Mouse (Mus musculus) lung, adult 2 months (tissue): Measurements from ENCODE around the gene Adra2a. TPM values are rescaled to one million over a fixed set of nuclear protein-coding genes. Genes with fewer than 3 reads are reported as not detected.

Experiments used
- DNase-seq: peaks from one replicate; pipeline ENCODE4 v3.0.0; 2022
- H3K4me1 ChIP-seq: fragments of 200-500 bp; 2 replicates; pipeline ENCODE4 v1.6.1; 2011; ENCODE audit warnings: low read length; ENCODE audit not compliant: control insufficient read depth, insufficient read depth
- H3K4me3 ChIP-seq: fragments of 200-500 bp; replicated peaks from 2 replicates; pipeline ENCODE3; 2011; ENCODE audit warnings: low read depth, mild to moderate bottlenecking, control low read depth, low read length; ENCODE audit errors: extremely low read depth
- CTCF ChIP-seq: fragments of 200-500 bp; IDR thresholded peaks from 2 replicates; pipeline ENCODE4 v1.5.1; 2011; ENCODE audit warnings: mild to moderate bottlenecking, low read length, control low read depth; ENCODE audit not compliant: insufficient read depth
- POLR2A ChIP-seq: fragments of 200-500 bp; IDR thresholded peaks from 2 replicates; pipeline ENCODE4 v1.6.1; 2011; ENCODE audit warnings: low read depth, mild to moderate bottlenecking, control low read depth, low read length, borderline replicate concordance; ENCODE audit errors: extremely low read depth
- WGBS: fragments of 180-500 bp; shearing (Covaris S2); methylation state at CpG from one replicate; pipeline ENCODE4 v1.1.7; 2018; 5-methylcytosine and 5-hydroxymethylcytosine counted together
- polyA plus RNA-seq: library from polyadenylated mRNA; depleted of rRNA; stranded (reverse); fragments of >200 nt; gene quantifications from 2 replicates; pipeline ENCODE4 v1.2.3, GENCODE M21; 2012

Adra2a gene
- polyA plus RNA-seq, 1 experiment = 1.6 TPM

DNA sequence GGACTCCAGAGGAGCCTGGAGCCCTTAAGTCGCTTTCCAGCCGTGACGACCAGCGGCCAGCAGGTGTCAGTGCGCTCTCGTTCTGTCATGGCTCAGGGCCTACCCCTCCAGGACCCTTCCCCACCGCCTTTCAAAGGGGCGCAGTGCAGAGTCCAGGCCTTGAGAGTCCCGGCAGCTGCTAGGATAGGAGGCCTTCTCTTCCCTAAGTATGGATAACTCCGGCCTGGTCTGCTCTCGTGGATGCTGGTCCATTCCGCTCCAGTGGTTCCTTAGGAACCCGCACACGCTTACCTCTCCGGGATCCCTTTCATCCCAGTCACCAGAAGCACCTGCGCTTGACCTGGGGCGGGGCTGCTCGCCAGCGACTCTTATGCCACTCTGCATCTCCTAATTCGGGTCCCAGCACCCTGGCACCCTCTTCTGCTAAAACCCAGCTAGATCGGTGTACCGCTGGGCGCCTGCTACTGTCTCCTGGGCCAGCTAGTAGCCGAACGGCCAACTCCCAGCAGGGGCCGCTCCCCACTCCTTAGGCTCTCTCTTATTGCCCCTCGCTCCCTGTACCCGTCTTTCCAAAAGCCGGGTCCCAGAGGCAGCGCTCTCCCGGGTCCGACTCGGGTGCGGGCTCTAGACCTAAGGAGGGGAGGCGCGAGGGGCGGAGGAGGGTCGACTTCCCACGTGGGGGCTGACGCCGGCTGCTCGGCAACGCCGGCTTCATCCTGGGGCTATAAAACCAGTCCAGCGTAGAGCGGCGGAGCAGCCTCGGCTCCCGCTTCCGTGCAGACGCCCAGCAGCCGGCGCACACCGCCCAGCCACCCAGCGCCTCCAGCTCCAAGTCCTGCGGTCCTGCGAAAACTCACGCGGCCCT, 788 bp downstream of the Adra2a start:
- DNase-seq = peak; percentile 56
- peak; percentile 75 for TF ChIP-seq CTCF
- TF ChIP-seq POLR2A = no peak
- H3K4me1 ChIP-seq = peaks cover 9% of the 10 kb centered on the region; the same call in 1 of the 2 replicates
- under 1% methylated on average over 59 of the region's 59 CpGs for WGBS
- H3K4me3 ChIP-seq = peak overlapping the region; percentile 8

DNA sequence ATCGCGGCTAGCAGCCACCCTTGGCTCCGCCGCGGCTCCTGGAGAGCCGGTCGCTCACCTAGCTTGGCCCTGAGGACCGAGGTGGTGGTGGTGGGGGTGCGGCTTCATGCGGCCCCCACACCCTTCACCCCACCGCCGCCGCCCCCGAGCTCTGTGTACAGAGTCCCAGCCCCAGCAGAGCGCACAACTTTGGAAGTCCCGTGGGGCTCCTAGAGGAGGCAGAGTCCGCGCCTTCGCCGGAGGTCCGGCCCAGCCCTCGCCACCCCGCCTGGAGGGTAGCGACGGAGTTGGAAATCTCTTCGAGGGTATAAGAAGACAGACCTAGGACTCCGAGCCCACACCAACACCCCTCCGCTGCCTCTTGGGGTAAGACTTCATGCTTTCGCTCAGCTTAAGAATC, 1.5 kb downstream of the Adra2a start:
- no peak for DNase-seq
- no peak for TF ChIP-seq POLR2A
- no peak for TF ChIP-seq CTCF
- 2% methylated on average over 29 of the region's 29 CpGs for WGBS
- Histone ChIP-seq H3K4me1 (peaks cover 9% of the 10 kb centered on the region; the same call in 1 of the 2 replicates), H3K4me3 (no peak overlapping the region)

DNA sequence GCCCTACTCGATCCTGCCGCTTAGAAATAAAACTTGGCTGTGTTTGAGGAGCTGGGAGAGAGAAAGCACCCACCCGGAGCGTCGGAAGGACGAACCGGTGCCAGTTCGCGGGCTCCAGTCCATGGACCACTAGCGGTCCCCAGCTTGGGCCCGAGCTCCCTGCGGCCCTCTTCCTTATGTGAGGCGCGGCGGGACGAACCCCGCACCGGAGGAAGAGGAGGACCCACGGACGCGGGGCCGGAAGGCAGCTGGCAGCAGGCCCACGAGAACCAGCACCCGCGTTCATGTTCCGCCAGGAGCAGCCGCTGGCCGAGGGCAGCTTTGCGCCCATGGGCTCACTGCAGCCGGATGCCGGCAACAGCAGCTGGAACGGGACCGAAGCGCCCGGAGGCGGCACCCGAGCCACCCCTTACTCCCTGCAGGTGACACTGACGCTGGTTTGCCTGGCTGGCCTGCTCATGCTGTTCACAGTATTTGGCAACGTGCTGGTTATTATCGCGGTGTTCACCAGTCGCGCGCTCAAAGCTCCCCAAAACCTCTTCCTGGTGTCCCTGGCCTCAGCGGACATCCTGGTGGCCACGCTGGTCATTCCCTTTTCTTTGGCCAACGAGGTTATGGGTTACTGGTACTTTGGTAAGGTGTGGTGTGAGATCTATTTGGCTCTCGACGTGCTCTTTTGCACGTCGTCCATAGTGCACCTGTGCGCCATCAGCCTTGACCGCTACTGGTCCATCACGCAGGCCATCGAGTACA, 2.2 kb downstream of the Adra2a start:
- Histone ChIP-seq H3K4me1 (peaks cover 9% of the 10 kb centered on the region; the same call in 1 of the 2 replicates), H3K4me3 (peak overlapping the region; percentile 8)
- TF ChIP-seq CTCF = no peak
- TF ChIP-seq POLR2A = no peak
- peak; percentile 27 for DNase-seq
- WGBS = 2% methylated on average over 55 of the region's 55 CpGs

DNA sequence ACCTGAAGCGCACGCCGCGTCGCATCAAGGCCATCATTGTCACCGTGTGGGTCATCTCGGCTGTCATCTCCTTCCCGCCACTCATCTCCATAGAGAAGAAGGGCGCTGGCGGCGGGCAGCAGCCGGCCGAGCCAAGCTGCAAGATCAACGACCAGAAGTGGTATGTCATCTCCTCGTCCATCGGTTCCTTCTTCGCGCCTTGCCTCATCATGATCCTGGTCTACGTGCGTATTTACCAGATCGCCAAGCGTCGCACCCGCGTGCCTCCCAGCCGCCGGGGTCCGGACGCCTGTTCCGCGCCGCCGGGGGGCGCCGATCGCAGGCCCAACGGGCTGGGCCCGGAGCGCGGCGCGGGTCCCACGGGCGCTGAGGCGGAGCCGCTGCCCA, 2.7 kb downstream of the Adra2a start:
- no peak for DNase-seq
- TF ChIP-seq CTCF (no peak), POLR2A (no peak)
- Histone ChIP-seq H3K4me3 (peak overlapping the region; percentile 8), H3K4me1 (peaks cover 9% of the 10 kb centered on the region; the same call in 1 of the 2 replicates)
- WGBS = 2% methylated on average over 46 of the region's 46 CpGs

DNA sequence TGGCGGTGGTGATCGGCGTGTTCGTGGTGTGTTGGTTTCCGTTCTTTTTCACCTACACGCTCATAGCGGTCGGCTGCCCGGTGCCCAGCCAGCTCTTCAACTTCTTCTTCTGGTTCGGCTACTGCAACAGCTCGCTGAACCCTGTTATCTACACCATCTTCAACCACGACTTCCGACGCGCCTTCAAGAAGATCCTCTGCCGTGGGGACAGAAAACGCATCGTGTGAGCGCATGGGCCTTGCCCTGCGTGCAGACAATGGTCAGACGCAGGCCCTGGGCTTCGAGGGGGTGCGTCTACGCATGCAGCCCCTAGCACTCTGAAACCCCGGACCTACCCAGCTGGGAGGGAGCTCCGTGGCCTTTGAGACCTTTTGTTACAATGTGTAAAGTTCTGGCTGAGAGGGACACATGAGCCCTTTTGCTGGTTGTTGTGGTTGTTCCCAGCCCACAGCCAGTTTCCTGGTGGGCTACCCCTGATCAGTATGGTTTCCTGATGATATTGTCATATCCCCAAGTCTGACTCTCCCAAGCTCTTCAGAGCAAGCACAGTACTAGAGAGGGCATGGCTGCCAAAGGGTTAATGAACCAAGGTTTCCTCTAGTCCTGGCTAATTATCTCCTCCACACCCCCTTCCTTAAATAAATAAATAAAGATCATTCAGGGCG, 3.6 kb downstream of the Adra2a start:
- DNase-seq = no peak
- WGBS = 3% methylated on average over 27 of the region's 27 CpGs
- Histone ChIP-seq H3K4me1 (peaks cover 9% of the 10 kb centered on the region; the same call in 1 of the 2 replicates), H3K4me3 (no peak overlapping the region)
- TF ChIP-seq CTCF (no peak), POLR2A (no peak)

DNA sequence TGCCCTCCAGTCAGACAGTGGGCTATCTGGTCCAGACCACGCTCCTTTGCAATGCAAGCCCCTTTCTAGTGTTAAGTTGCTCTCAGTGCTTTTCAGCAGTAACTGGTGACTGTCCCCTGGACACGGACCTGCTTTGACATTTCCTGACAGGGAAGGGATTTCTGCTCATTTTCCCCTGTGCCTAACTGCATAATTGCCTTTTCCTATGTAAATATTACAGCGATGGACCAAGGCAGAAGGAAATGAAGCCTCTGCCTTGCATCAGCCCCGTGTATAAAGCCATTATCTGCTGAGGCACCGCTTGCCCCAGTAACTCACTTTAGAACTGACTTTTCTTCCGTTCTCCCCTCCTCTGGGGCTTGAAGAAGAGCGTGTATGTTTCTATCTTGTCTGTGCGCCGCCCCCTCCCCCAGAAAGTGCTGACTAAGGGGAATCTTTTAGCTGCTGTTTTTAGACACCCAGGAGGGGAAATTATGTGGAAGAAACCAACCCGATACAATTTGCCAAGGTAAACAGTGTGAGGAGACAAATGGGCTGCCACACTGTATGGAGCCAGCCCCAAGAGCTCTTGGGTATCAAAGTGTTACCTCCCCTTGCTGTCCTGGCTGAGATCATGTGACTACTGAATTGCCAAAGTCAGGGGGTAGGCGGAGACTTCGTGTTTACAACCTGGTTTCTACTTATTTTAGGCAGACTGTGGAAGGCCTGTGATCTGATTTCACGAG, 4.4 kb downstream of the Adra2a start:
- Histone ChIP-seq H3K4me3 (no peak overlapping the region), H3K4me1 (peaks cover 9% of the 10 kb centered on the region; the same call in 1 of the 2 replicates)
- no peak for DNase-seq
- TF ChIP-seq CTCF (no peak), POLR2A (no peak)
- 10% methylated on average over 13 of the region's 13 CpGs for WGBS

DNA sequence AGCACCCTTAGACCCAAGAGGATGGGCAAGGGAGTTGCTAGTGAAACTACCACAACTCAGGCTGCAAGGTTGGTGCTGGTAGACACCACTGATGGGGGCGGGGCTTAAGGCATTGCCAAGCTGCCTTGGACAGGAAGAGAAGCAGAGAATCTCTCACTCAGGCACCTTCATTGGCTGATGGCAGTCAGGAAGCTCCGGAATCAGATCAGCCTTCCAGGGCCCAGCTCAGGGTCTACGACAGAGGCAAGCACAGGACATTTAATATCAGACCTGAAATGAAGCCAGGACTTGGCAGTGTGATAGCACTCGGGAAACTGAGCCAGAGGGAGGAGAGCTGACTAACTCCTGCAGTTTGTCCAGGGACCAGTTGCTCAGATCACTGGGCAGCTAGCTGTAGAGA, 7.7 kb downstream of the Adra2a start:
- no peak for TF ChIP-seq CTCF
- no peak for TF ChIP-seq POLR2A
- Histone ChIP-seq H3K4me3 (no peak overlapping the region), H3K4me1 (no peaks in the 10 kb centered on the region; the same call in 1 of the 2 replicates)
- DNase-seq = no peak
- WGBS = 51% methylated on average over 4 of the region's 4 CpGs

DNA sequence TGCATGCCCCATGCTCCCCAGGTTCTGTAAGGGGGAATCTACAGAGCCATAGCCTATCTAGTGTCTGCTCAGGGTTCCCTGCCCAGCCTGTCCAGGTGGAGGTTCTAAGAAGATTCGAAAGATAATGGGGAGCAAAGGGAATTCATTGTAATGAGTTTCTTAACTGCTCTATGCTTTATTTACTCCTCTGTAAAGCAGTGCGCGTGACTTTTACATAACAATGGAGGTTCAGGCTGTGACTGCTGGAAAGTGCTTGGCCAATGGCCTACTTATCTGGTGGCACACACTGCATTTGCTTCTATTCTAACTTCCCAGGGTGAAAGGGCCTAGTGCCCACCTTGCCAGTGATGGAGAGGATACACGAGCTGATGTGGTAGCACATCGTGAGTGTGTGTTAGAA, 11.9 kb downstream of the Adra2a start:
- WGBS = 74% methylated on average over 5 of the region's 5 CpGs
- H3K4me3 ChIP-seq = no peak overlapping the region
- DNase-seq = no peak
- no peaks in the 10 kb centered on the region for H3K4me1 ChIP-seq
- TF ChIP-seq POLR2A = no peak
- no peak for TF ChIP-seq CTCF

DNA sequence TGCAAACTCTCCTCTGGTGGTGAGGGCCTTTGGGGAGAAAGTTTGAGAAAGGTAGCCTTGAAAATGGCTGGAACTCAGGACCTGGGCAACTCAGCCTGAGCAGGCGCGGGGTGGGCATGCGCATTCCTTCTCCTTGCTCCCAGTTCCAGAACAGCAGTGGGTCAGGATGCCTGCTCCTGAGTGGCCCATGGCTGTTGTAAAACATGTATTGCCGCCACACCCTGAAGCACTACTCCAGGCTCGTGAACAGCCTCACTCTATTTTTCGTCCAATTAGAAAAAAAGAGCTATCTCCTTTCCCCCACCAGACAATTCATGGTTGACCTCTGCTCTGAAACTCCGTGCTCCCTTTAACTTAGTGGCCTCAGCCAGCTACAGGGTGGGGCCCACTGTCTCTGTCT, 24.5 kb downstream of the Adra2a start:
- no peaks in the 10 kb centered on the region for H3K4me1 ChIP-seq
- TF ChIP-seq POLR2A (no peak), CTCF (no peak)
- WGBS = 84% methylated on average over 7 of the region's 7 CpGs

More for the DNA sequence above, 24.5 kb downstream of the Adra2a start:
- no peak for DNase-seq
- H3K4me3 ChIP-seq = no peak overlapping the region
